Mouse (Mus musculus): ENCODE data around the gene Ly6g5b. TPM values are rescaled to one million over a fixed set of nuclear protein-coding genes. Genes with fewer than 3 reads are reported as not detected.

The Ly6g5b gene
- polyA plus RNA-seq, 1 experiment, result 0.74 TPM

- no peaks in the 10 kb centered on the region for H3K4me1 ChIP-seq (ENCODE audit: control insufficient read depth, insufficient read depth, low read length)
- no peak overlapping the region for H3K4me3 ChIP-seq (ENCODE audit: insufficient read depth, low read length)
- TF ChIP-seq CTCF (IDR thresholded peaks at IDR 0.05; ENCODE audit: borderline replicate concordance, insufficient read depth, low read length) (no peak), POLR2A (IDR thresholded peaks at IDR 0.05; ENCODE audit: low read depth, low read length) (no peak)
- no peak overlapping the region for H3K27ac ChIP-seq (ENCODE audit: insufficient read depth, low read length)
Measured at GRCm38 (mm10) chr17:35070556-35071229, 44.5 kb downstream of the Ly6g5b start.

GRCm38 (mm10) chr17:35068213-35068914 is 46.9 kb downstream of the Ly6g5b start:
- Histone ChIP-seq H3K27ac (ENCODE audit: insufficient read depth, low read length) (no peak overlapping the region), H3K4me3 (ENCODE audit: insufficient read depth, low read length) (no peak overlapping the region), H3K4me1 (ENCODE audit: control insufficient read depth, insufficient read depth, low read length) (no peaks in the 10 kb centered on the region)
- TF ChIP-seq POLR2A (IDR thresholded peaks at IDR 0.05; ENCODE audit: low read depth, low read length), result no peak
- no peak for TF ChIP-seq CTCF (IDR thresholded peaks at IDR 0.05; ENCODE audit: borderline replicate concordance, insufficient read depth, low read length)

GRCm38 (mm10) chr17:35066084-35066483 is 49.1 kb downstream of the Ly6g5b start, which contains the start of gene Mpig6b:
Gene Mpig6b (minus strand): TSS chr17:35066184.
- Histone ChIP-seq H3K27ac (ENCODE audit: insufficient read depth, low read length) (no peak within 1 kb of the TSS), H3K4me1 (ENCODE audit: control insufficient read depth, insufficient read depth, low read length) (no peaks in the 10 kb centered on the region), H3K4me3 (ENCODE audit: insufficient read depth, low read length) (no peak within 1 kb of the TSS)
- no peak for TF ChIP-seq POLR2A (IDR thresholded peaks at IDR 0.05; ENCODE audit: low read depth, low read length)

- no peak for TF ChIP-seq CTCF (IDR thresholded peaks at IDR 0.05; ENCODE audit: borderline replicate concordance, insufficient read depth, low read length)
- no peak for TF ChIP-seq POLR2A (IDR thresholded peaks at IDR 0.05; ENCODE audit: low read depth, low read length)
- Histone ChIP-seq H3K4me3 (ENCODE audit: insufficient read depth, low read length) (no peak within 1 kb of the TSS), H3K4me1 (ENCODE audit: control insufficient read depth, insufficient read depth, low read length) (no peaks in the 10 kb centered on the region), H3K27ac (ENCODE audit: insufficient read depth, low read length) (no peak within 1 kb of the TSS)
Measured at GRCm38 (mm10) chr17:35064951-35065947, 50.0 kb downstream of the Ly6g5b start, which contains the start of gene Ly6g6c. Gene Ly6g6c (plus strand): TSS chr17:35065388.

- Histone ChIP-seq H3K4me3 (ENCODE audit: insufficient read depth, low read length) (no peak overlapping the region), H3K27ac (ENCODE audit: insufficient read depth, low read length) (no peak overlapping the region)
- TF ChIP-seq CTCF (IDR thresholded peaks at IDR 0.05; ENCODE audit: borderline replicate concordance, insufficient read depth, low read length), result no peak
- TF ChIP-seq POLR2A (IDR thresholded peaks at IDR 0.05; ENCODE audit: low read depth, low read length), result no peak
Measured at GRCm38 (mm10) chr17:35064378-35064877, 50.8 kb downstream of the Ly6g5b start.

More at GRCm38 (mm10) chr17:35064378-35064877, 50.8 kb downstream of the Ly6g5b start:
- H3K4me1 ChIP-seq (ENCODE audit: control insufficient read depth, insufficient read depth, low read length), result no peaks in the 10 kb centered on the region

Other genes with a start within 250 kb of the Ly6g5b start
- gene Zbtb12, start 235.9 kb downstream of the Ly6g5b start, polyA plus RNA-seq (2011; ENCODE audit: insufficient read length, low read depth, missing spikeins), result 12.3 and 16.2 TPM in 2 replicates
- gene Gm20547, start 233.4 kb downstream of the Ly6g5b start, polyA plus RNA-seq (2011; ENCODE audit: insufficient read length, low read depth, missing spikeins), result 0.58 TPM in 1 of 2 replicates, not detected in the other
- 3.0 and 6.6 TPM in 2 replicates for gene C2, start 217.2 kb downstream of the Ly6g5b start, polyA plus RNA-seq (2011; ENCODE audit: insufficient read length, low read depth, missing spikeins)
- gene Ehmt2, start 217.0 kb downstream of the Ly6g5b start, polyA plus RNA-seq (2011; ENCODE audit: insufficient read length, low read depth, missing spikeins), result 84.7 and 94.2 TPM in 2 replicates
- gene Slc44a4, start 201.0 kb downstream of the Ly6g5b start, polyA plus RNA-seq (2011; ENCODE audit: insufficient read length, low read depth, missing spikeins), result not detected in 2 replicates
- 10.0 and 11.3 TPM in 2 replicates for gene Neu1, start 184.2 kb downstream of the Ly6g5b start, polyA plus RNA-seq (2011; ENCODE audit: insufficient read length, low read depth, missing spikeins)
- gene Hspa1b, start 156.2 kb downstream of the Ly6g5b start, polyA plus RNA-seq (2011; ENCODE audit: insufficient read length, low read depth, missing spikeins), result 20.9 and 36.6 TPM in 2 replicates
- not detected in 2 replicates for gene Gm20481, start 145.5 kb downstream of the Ly6g5b start, polyA plus RNA-seq (2011; ENCODE audit: insufficient read length, low read depth, missing spikeins)
- 6.0 and 6.5 TPM in 2 replicates for gene Hspa1a, start 143.3 kb downstream of the Ly6g5b start, polyA plus RNA-seq (2011; ENCODE audit: insufficient read length, low read depth, missing spikeins)
- not detected in 2 replicates for gene Hspa1l, start 142.7 kb downstream of the Ly6g5b start, polyA plus RNA-seq (2011; ENCODE audit: insufficient read length, low read depth, missing spikeins)
- 74.8 and 93.3 TPM in 2 replicates for gene Lsm2, start 133.6 kb downstream of the Ly6g5b start, polyA plus RNA-seq (2011; ENCODE audit: insufficient read length, low read depth, missing spikeins)
- gene Vars, start 114.4 kb downstream of the Ly6g5b start, polyA plus RNA-seq (2011; ENCODE audit: insufficient read length, low read depth, missing spikeins), result 81.3 and 85.7 TPM in 2 replicates
- 0.12 and 0.26 TPM in 2 replicates for gene Vwa7, start 98.8 kb downstream of the Ly6g5b start, polyA plus RNA-seq (2011; ENCODE audit: insufficient read length, low read depth, missing spikeins)
- not detected in 2 replicates for gene Sapcd1, start 87.4 kb downstream of the Ly6g5b start, polyA plus RNA-seq (2011; ENCODE audit: insufficient read length, low read depth, missing spikeins)
- gene Msh5, start 68.7 kb downstream of the Ly6g5b start, polyA plus RNA-seq (2011; ENCODE audit: insufficient read length, low read depth, missing spikeins), result 1.2 and 2.8 TPM in 2 replicates
- gene Clic1, start 65.5 kb downstream of the Ly6g5b start, polyA plus RNA-seq (2011; ENCODE audit: insufficient read length, low read depth, missing spikeins), result 266 and 360 TPM in 2 replicates
- gene Ddah2, start 56.4 kb downstream of the Ly6g5b start, polyA plus RNA-seq (2011; ENCODE audit: insufficient read length, low read depth, missing spikeins), result 46.4 and 52.8 TPM in 2 replicates
- not detected in 2 replicates for gene Ly6g6c, start 50.0 kb downstream of the Ly6g5b start, polyA plus RNA-seq (2011; ENCODE audit: insufficient read length, low read depth, missing spikeins)
- gene Mpig6b, start 49.2 kb downstream of the Ly6g5b start, polyA plus RNA-seq (2011; ENCODE audit: insufficient read length, low read depth, missing spikeins), result 0.22 TPM in 1 of 2 replicates, not detected in the other
- not detected in 2 replicates for gene Ly6g6e, start 38.5 kb downstream of the Ly6g5b start, polyA plus RNA-seq (2011; ENCODE audit: insufficient read length, low read depth, missing spikeins)
- gene Ly6g6d, start 37.4 kb downstream of the Ly6g5b start, polyA plus RNA-seq (2011; ENCODE audit: insufficient read length, low read depth, missing spikeins), result not detected in 2 replicates
- not detected in 2 replicates for gene Ly6g6f, start 29.8 kb downstream of the Ly6g5b start, polyA plus RNA-seq (2011; ENCODE audit: insufficient read length, low read depth, missing spikeins)
- gene Abhd16a, start 26.2 kb downstream of the Ly6g5b start, polyA plus RNA-seq (2011; ENCODE audit: insufficient read length, low read depth, missing spikeins), result 31.8 and 33.9 TPM in 2 replicates
- gene Ly6g5c, start 7.1 kb downstream of the Ly6g5b start, polyA plus RNA-seq (2011; ENCODE audit: insufficient read length, low read depth, missing spikeins), result not detected in 2 replicates
- gene Gpank1, start 6.0 kb upstream of the Ly6g5b start, polyA plus RNA-seq (2011; ENCODE audit: insufficient read length, low read depth, missing spikeins), result 8.9 and 10.2 TPM in 2 replicates
- 164 and 169 TPM in 2 replicates for gene Csnk2b, start 6.6 kb upstream of the Ly6g5b start, polyA plus RNA-seq (2011; ENCODE audit: insufficient read length, low read depth, missing spikeins)
- gene D17H6S53E, start 10.9 kb upstream of the Ly6g5b start, polyA plus RNA-seq (2011; ENCODE audit: insufficient read length, low read depth, missing spikeins), result 16.1 and 18.4 TPM in 2 replicates
- 0.48 TPM in 1 of 2 replicates, not detected in the other for gene Apom, start 16.6 kb upstream of the Ly6g5b start, polyA plus RNA-seq (2011; ENCODE audit: insufficient read length, low read depth, missing spikeins)
- 193 and 196 TPM in 2 replicates for gene Bag6, start 19.8 kb upstream of the Ly6g5b start, polyA plus RNA-seq (2011; ENCODE audit: insufficient read length, low read depth, missing spikeins)
- gene Prrc2a, start 49.5 kb upstream of the Ly6g5b start, polyA plus RNA-seq (2011; ENCODE audit: insufficient read length, low read depth, missing spikeins), result 174 and 183 TPM in 2 replicates
- gene Aif1, start 60.6 kb upstream of the Ly6g5b start, polyA plus RNA-seq (2011; ENCODE audit: insufficient read length, low read depth, missing spikeins), result not detected in 2 replicates
- gene Lst1, start 73.0 kb upstream of the Ly6g5b start, polyA plus RNA-seq (2011; ENCODE audit: insufficient read length, low read depth, missing spikeins), result 2.5 and 3.5 TPM in 2 replicates
- not detected in 2 replicates for gene Ltb, start 79.0 kb upstream of the Ly6g5b start, polyA plus RNA-seq (2011; ENCODE audit: insufficient read length, low read depth, missing spikeins)
- 0.35 TPM in 1 of 2 replicates, not detected in the other for gene Tnf, start 86.6 kb upstream of the Ly6g5b start, polyA plus RNA-seq (2011; ENCODE audit: insufficient read length, low read depth, missing spikeins)
- not detected in 2 replicates for gene Lta, start 89.9 kb upstream of the Ly6g5b start, polyA plus RNA-seq (2011; ENCODE audit: insufficient read length, low read depth, missing spikeins)
- not detected in 2 replicates for gene Gm16181, start 105.4 kb upstream of the Ly6g5b start, polyA plus RNA-seq (2011; ENCODE audit: insufficient read length, low read depth, missing spikeins)
- 2.0 and 3.7 TPM in 2 replicates for gene Atp6v1g2, start 118.2 kb upstream of the Ly6g5b start, polyA plus RNA-seq (2011; ENCODE audit: insufficient read length, low read depth, missing spikeins)
- gene Nfkbil1, start 120.4 kb upstream of the Ly6g5b start, polyA plus RNA-seq (2011; ENCODE audit: insufficient read length, low read depth, missing spikeins), result 7.9 and 10.1 TPM in 2 replicates
- 182 and 227 TPM in 2 replicates for gene Ddx39b, start 126.3 kb upstream of the Ly6g5b start, polyA plus RNA-seq (2011; ENCODE audit: insufficient read length, low read depth, missing spikeins)
- 98.1 and 108 TPM in 2 replicates for gene H2-D1, start 147.3 kb upstream of the Ly6g5b start, polyA plus RNA-seq (2011; ENCODE audit: insufficient read length, low read depth, missing spikeins)
- not detected in 2 replicates for gene H2-Q1, start 205.0 kb upstream of the Ly6g5b start, polyA plus RNA-seq (2011; ENCODE audit: insufficient read length, low read depth, missing spikeins)
- not detected in 2 replicates for gene H2-Q2, start 226.8 kb upstream of the Ly6g5b start, polyA plus RNA-seq (2011; ENCODE audit: insufficient read length, low read depth, missing spikeins)

All from embryonic fibroblast, embryonic 13.5 days (primary cell).